In genomic region chr16:17502681-17503080, GRCm38 (mm10) we compare ENCODE assay signal across 23 mouse cellular contexts. TPM values are rescaled to one million over a fixed set of nuclear protein-coding genes. Genes with fewer than 3 reads are reported as not detected.
"Had no signal": no experiment of that assay in that cellular context is flagged by ENCODE, and none has a peak within 500 bp of the region (broad histone marks: within the 10 kb centered on the region; RNA-seq: fewer than 3 reads in every experiment).

No protein-coding gene starts in this region.

- H3K4me3 ChIP-seq: heart, adult 2 months; heart, embryonic 12.5 days; hindbrain, embryonic 13.5 days; hindbrain, embryonic 15.5 days; kidney, embryonic 15.5 days; limb, embryonic 13.5 days; limb, embryonic 15.5 days; liver, embryonic 12.5 days had no signal

- H3K36me3 ChIP-seq: heart, embryonic 12.5 days; hindbrain, embryonic 13.5 days; hindbrain, embryonic 15.5 days; kidney, embryonic 15.5 days; limb, embryonic 13.5 days; limb, embryonic 15.5 days; liver, embryonic 12.5 days had no signal

- H3K27ac ChIP-seq: heart, adult 2 months; hindbrain, embryonic 13.5 days; hindbrain, embryonic 15.5 days; hindbrain, postnatal 0 days; kidney, embryonic 15.5 days; kidney, postnatal 0 days; limb, embryonic 13.5 days; limb, embryonic 15.5 days; liver, embryonic 12.5 days; liver, embryonic 14.5 days had no signal

- H3K4me1 ChIP-seq: limb, embryonic 13.5 days; limb, embryonic 15.5 days; liver, embryonic 12.5 days had no signal

- H3K27me3 ChIP-seq: hindbrain, embryonic 15.5 days; kidney, embryonic 15.5 days; limb, embryonic 15.5 days had no signal

- H3K9me3 ChIP-seq: heart, embryonic 12.5 days; hindbrain, embryonic 13.5 days; hindbrain, embryonic 15.5 days; kidney, embryonic 15.5 days; limb, embryonic 13.5 days; limb, embryonic 15.5 days; liver, embryonic 12.5 days had no signal

- DNase-seq: gastrocnemius, postnatal 14 days; gastrocnemius, postnatal 36 days; heart, adult 2 months; heart, postnatal 10 days; kidney, adult 11 months; kidney, adult 2 months; kidney, adult 9 months; kidney, postnatal 14 days; kidney, postnatal 36 days; layer of hippocampus, adult 9-11 months; layer of hippocampus, postnatal 36 days; left cerebral cortex, postnatal 4 days had no signal

RNA-seq across cellular contexts. Expression of gene Lrrc74b, which starts 58.4 kb away (rescaled TPM):
- total RNA-seq: heart, adult 2 months; liver, adult 2 months had no signal
- polyA plus RNA-seq: limb, embryonic 13.5 days; limb, embryonic 15.5 days; liver, adult 2 months; liver, embryonic 12.5 days had no signal
